Mouse (Mus musculus) cerebellum, postnatal 10 days (tissue): Measurements from ENCODE around the gene Chrm5.
"Not testable (repeated sequence)": the region's sequence is repeated elsewhere in the genome, so short reads cannot be mapped to it uniquely, and the experiment has no call there.

Experiments used
- DNase-seq, 2 experiments: peaks; one replicate each; pipeline ENCODE4 v3.0.0; 2021; ENCODE audit warnings: mixed read lengths in 2 of 2

Chrm5 gene

GRCm38 (mm10) chr2:112481564-112481963 is 995 bp upstream of the Chrm5 start:
- peak; percentile 67 to 72 for DNase-seq

GRCm38 (mm10) chr2:112476554-112476953 is 4.0 kb downstream of the Chrm5 start:
- DNase-seq = no peak

- DNase-seq = no peak
Observed at GRCm38 (mm10) chr2:112474997-112475724, 5.4 kb downstream of the Chrm5 start.

- DNase-seq = peak; percentile 58 to 61
Observed at GRCm38 (mm10) chr2:112472076-112472475, 8.5 kb downstream of the Chrm5 start.

GRCm38 (mm10) chr2:112470961-112471381 is 9.6 kb downstream of the Chrm5 start:
- DNase-seq = no peak

GRCm38 (mm10) chr2:112469542-112469941 is 11.0 kb downstream of the Chrm5 start:
- DNase-seq = no peak

- no peak for DNase-seq
Observed at GRCm38 (mm10) chr2:112460557-112460956, 20.0 kb downstream of the Chrm5 start.

- peak; percentile 100 for DNase-seq
Observed at GRCm38 (mm10) chr2:112454862-112455564, 25.6 kb downstream of the Chrm5 start, which contains the start of gene Emc7. Emc7 (plus strand) TSS chr2:112454997.

- peak in 1 of 2 experiments; percentile 18 for DNase-seq
Observed at GRCm38 (mm10) chr2:112454125-112454861, 26.3 kb downstream of the Chrm5 start.

- not testable (repeated sequence) for DNase-seq
Observed at GRCm38 (mm10) chr2:112452513-112452912, 28.1 kb downstream of the Chrm5 start.

- DNase-seq = peak; percentile 52 to 53
Observed at GRCm38 (mm10) chr2:112449597-112450296, 30.8 kb downstream of the Chrm5 start.

GRCm38 (mm10) chr2:112448510-112449059 is 32.0 kb downstream of the Chrm5 start:
- no peak for DNase-seq

- not testable (repeated sequence) for DNase-seq
Observed at GRCm38 (mm10) chr2:112448046-112448445, 32.5 kb downstream of the Chrm5 start.

GRCm38 (mm10) chr2:112445511-112445910 is 35.1 kb downstream of the Chrm5 start:
- no peak for DNase-seq

GRCm38 (mm10) chr2:112443491-112443890 is 37.1 kb downstream of the Chrm5 start:
- DNase-seq = no peak

GRCm38 (mm10) chr2:112437589-112437988 is 43.0 kb downstream of the Chrm5 start:
- no peak for DNase-seq

- DNase-seq = no peak
Observed at GRCm38 (mm10) chr2:112436292-112436691, 44.3 kb downstream of the Chrm5 start.

GRCm38 (mm10) chr2:112433359-112433758 is 47.2 kb downstream of the Chrm5 start:
- DNase-seq = no peak

- no peak for DNase-seq
Observed at GRCm38 (mm10) chr2:112432523-112432922, 48.0 kb downstream of the Chrm5 start.

- no peak for DNase-seq
Observed at GRCm38 (mm10) chr2:112430403-112430802, 50.2 kb downstream of the Chrm5 start.

GRCm38 (mm10) chr2:112429665-112430064 is 50.9 kb downstream of the Chrm5 start:
- no peak for DNase-seq
